Mouse (Mus musculus) embryonic facial prominence, embryonic 14.5 days (tissue): ENCODE results near the gene Gm17654. TPM values are rescaled to one million over a fixed set of nuclear protein-coding genes. Genes with fewer than 3 reads are reported as not detected.
"Not testable (repeated sequence)": the region's sequence is repeated elsewhere in the genome, so short reads cannot be mapped to it uniquely, and the experiment has no call there.

ENCODE experiments used
- ATAC-seq: fragments of 200-750 bp; cut with Nextera tagmentation; 2 replicates; pipeline ENCODE4 v1.8.0; 2017; ENCODE audit warnings: low read depth, moderate number of reproducible peaks, moderate TSS enrichment
- DNase-seq: peaks from one replicate; pipeline ENCODE4 v3.0.0-alpha.2; 2015; ENCODE audit warnings: low spot score
- H3K27ac ChIP-seq: fragments of 300-500 bp; sonication (generic); replicated peaks from 2 replicates; pipeline ENCODE4 v1.5.1; 2014; ENCODE audit warnings: low read depth, mild to moderate bottlenecking, low read length, moderate library complexity
- H3K27me3 ChIP-seq: fragments of 300-500 bp; sonication (generic); replicated peaks from 2 replicates; pipeline ENCODE4 v1.6.1; 2014; ENCODE audit warnings: low read length; ENCODE audit not compliant: control insufficient read depth, insufficient read depth
- H3K36me3 ChIP-seq: fragments of 300-500 bp; sonication (generic); 2 replicates; pipeline ENCODE4 v1.6.1; 2014; ENCODE audit warnings: low read length, mixed read lengths; ENCODE audit not compliant: control insufficient read depth, insufficient read depth
- H3K4me1 ChIP-seq: fragments of 300-500 bp; sonication (generic); 2 replicates; pipeline ENCODE4 v1.6.1; 2014; ENCODE audit warnings: antibody characterized with exemption, low read length; ENCODE audit not compliant: control insufficient read depth, insufficient read depth
- H3K4me2 ChIP-seq: fragments of 300-500 bp; sonication (generic); 2 replicates; pipeline ENCODE4 v1.6.1; 2014; ENCODE audit warnings: low read depth, mild to moderate bottlenecking, low read length, moderate library complexity, mixed read lengths
- H3K4me3 ChIP-seq: fragments of 300-500 bp; sonication (generic); 2 replicates; pipeline ENCODE4 v1.5.1; 2014; ENCODE audit warnings: low read depth, mild to moderate bottlenecking, low read length
- H3K9ac ChIP-seq: fragments of 300-500 bp; sonication (generic); 2 replicates; pipeline ENCODE4 v1.6.1; 2014; ENCODE audit warnings: low read depth, mild to moderate bottlenecking, low read length, moderate library complexity, mixed read lengths
- H3K9me3 ChIP-seq: fragments of 300-500 bp; sonication (generic); 2 replicates; pipeline ENCODE4 v1.6.1; 2016; ENCODE audit warnings: low read length; ENCODE audit not compliant: control insufficient read depth
- WGBS: fragments of 180-500 bp; shearing (Covaris S2); extraction: QIAGEN DNeasy Blood & Tissue Kit; methylation state at CpG from one replicate; pipeline ENCODE4 v1.1.7; 2014; 5-methylcytosine and 5-hydroxymethylcytosine counted together
- polyA plus RNA-seq: library from polyadenylated mRNA; unstranded; fragments of >200 nt; fragmentation: Nextera tagmentation; extraction: Ambion mirVana; gene quantifications from 2 replicates; pipeline ENCODE4 v1.2.1, GENCODE M21; 2014

Gm17654 gene
- polyA plus RNA-seq, 1 experiment from 2014 or later = not detected

DNA sequence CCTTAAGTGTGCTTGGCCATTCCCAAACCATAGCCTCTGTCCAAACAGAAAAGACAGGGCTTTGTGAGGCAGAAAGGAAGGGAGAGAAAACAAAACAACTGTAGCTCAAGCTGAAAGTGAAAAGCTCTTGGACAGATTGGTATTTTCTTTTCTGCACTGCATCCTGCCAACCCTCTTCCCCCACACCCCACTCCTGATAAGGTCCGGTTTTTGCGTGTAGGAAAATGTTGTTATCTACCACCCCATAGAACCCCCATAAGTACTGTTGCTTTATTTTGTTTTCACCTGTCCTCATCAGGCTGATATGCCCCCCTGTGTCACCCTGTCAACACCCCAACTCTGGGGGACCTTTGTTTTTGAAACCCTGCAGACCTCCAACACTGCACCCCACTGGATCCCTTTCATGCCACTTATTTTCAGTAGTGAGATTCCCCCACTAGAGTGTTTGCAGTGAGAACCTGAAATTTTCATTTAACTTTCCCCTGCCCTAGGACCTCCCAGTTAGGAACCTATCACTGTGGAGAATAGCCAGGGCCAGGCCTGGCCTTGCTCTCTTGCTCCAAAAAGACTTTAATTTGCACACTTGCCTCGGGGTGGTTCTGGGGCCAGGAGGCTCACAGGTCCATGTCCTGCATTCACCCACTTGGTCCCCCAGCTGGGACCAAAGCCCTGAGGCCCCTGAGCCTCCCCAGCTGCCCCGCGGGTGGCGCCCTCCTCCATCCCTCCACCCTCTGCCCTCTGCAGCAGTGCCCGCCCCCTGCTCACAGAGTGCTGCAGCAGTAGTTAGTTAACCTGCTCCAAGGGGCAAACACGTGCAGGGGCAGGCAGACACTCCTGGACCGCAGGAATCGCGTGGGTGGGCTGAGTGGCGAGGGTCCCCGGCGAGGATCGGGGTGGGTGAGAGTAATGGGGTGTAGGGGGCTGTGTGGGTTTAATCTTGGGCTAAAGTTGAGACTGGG lies 47.6 kb downstream of the Gm17654 start:
- not testable (repeated sequence) for H3K36me3 ChIP-seq, DNase-seq
- WGBS = 20% methylated on average over 12 of the region's 15 CpGs

More for the DNA sequence above, 47.6 kb downstream of the Gm17654 start:
- ATAC-seq, H3K9ac ChIP-seq, H3K27me3 ChIP-seq, H3K4me2 ChIP-seq, H3K4me1 ChIP-seq, H3K27ac ChIP-seq, H3K4me3 ChIP-seq, H3K9me3 ChIP-seq: not testable (repeated sequence)

Other genes starting within 250 kb of the Gm17654 start
- gene 1700001F09Rik, start 231.3 kb downstream of the Gm17654 start, polyA plus RNA-seq = not detected in 2 replicates
- not detected in 2 replicates for gene Gm8138, start 162.8 kb downstream of the Gm17654 start, polyA plus RNA-seq
- gene Gm5799, start 35.6 kb downstream of the Gm17654 start, polyA plus RNA-seq = 0.14 TPM in 1 of 2 replicates, not detected in the other
- gene Gm10375, start 28.9 kb upstream of the Gm17654 start, polyA plus RNA-seq = not detected in 2 replicates
- gene Gm8165, start 98.1 kb upstream of the Gm17654 start, polyA plus RNA-seq = not detected in 2 replicates
- gene Gm7324, start 118.7 kb upstream of the Gm17654 start, polyA plus RNA-seq = 1.7 TPM in 2 replicates
- gene Gm16506, start 148.3 kb upstream of the Gm17654 start, polyA plus RNA-seq = not detected in 2 replicates
- not detected in 2 replicates for gene Gm6526, start 168.7 kb upstream of the Gm17654 start, polyA plus RNA-seq
- not detected in 2 replicates for gene Gm8180, start 205.6 kb upstream of the Gm17654 start, polyA plus RNA-seq